Mouse (Mus musculus): ENCODE data around the gene Gm3415. TPM values are rescaled to one million over a fixed set of nuclear protein-coding genes. Genes with fewer than 3 reads are reported as not detected.

The Gm3415 gene
- polyA plus RNA-seq, 1 experiment = not detected

DNA sequence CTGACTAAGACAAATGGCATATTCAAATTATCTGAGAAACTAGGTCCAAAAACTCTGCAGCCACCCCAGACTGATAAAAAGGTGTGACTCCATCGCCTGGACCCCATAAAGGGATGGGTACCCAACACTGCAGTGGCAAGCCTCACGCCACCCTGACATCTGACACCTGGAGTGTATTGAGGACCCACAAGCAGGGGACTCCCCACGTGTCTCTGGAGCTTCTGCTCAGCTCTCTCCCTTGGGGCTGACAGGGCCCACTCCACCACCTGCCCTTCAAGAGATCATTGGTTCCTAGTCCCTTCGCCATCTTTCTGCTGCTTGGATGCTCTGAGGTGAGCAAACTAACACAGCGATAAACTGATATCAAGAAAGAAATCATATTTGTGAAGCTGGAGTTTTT lies 51.9 kb downstream of the Gm3415 start:
- H3K4me3 ChIP-seq = no peak overlapping the region
- no peaks in the 10 kb centered on the region for H3K36me3 ChIP-seq (ENCODE audit: control insufficient read depth, insufficient read depth)
- no peak overlapping the region for H3K4me2 ChIP-seq (ENCODE audit: low read depth)
- TF ChIP-seq POLR2AphosphoS2 (IDR thresholded peaks at IDR 0.05; ENCODE audit: insufficient read length, low read depth) (no peak), MYOG (IDR thresholded peaks at IDR 0.05; ENCODE audit: control insufficient read depth in 1 of 3, insufficient read depth in 1 of 3, insufficient read length in 2 of 3, low read depth in 2 of 3) (no peak), E2F4 (IDR thresholded peaks at IDR 0.05; ENCODE audit: insufficient read depth) (no peak), REST (IDR thresholded peaks at IDR 0.05; ENCODE audit: insufficient read depth, insufficient read length) (no peak), CEBPB (IDR thresholded peaks at IDR 0.05; ENCODE audit: insufficient read depth, poor library complexity, severe bottlenecking) (no peak), TCF3 (IDR thresholded peaks at IDR 0.05; ENCODE audit: insufficient read length, low read depth) (no peak), TCF12 (IDR thresholded peaks at IDR 0.05; ENCODE audit: insufficient read depth, poor library complexity, severe bottlenecking) (no peak)
- peaks cover 5% of the 10 kb centered on the region for H3K27me3 ChIP-seq (ENCODE audit: control insufficient read depth, insufficient read depth, insufficient read length)
- H3K79me2 ChIP-seq (ENCODE audit: control insufficient read depth, insufficient read depth) = no peaks in the 10 kb centered on the region
- H3ac ChIP-seq (ENCODE audit: control insufficient read depth, insufficient read length) = no peak overlapping the region

Other genes starting within 250 kb of the Gm3415 start
- not detected for gene Wasf3, start 171.2 kb upstream of the Gm3415 start, polyA plus RNA-seq (2012; fragmentation: generic; extraction: Trizol)
- gene Gm6408, start 74.2 kb upstream of the Gm3415 start, polyA plus RNA-seq (2012; fragmentation: generic; extraction: Trizol) = not detected
- gene Gm6370, start 64.8 kb upstream of the Gm3415 start, polyA plus RNA-seq (2012; fragmentation: generic; extraction: Trizol) = not detected
- not detected for gene 4930449I24Rik, start 53.7 kb upstream of the Gm3415 start, polyA plus RNA-seq (2012; fragmentation: generic; extraction: Trizol)
- not detected for gene Gm3402, start 42.0 kb upstream of the Gm3415 start, polyA plus RNA-seq (2012; fragmentation: generic; extraction: Trizol)
- not detected for gene Gm3404, start 30.3 kb upstream of the Gm3415 start, polyA plus RNA-seq (2012; fragmentation: generic; extraction: Trizol)
- gene Gm3409, start 18.5 kb upstream of the Gm3415 start, polyA plus RNA-seq (2012; fragmentation: generic; extraction: Trizol) = not detected
- not detected for gene Gpr12, start 29.1 kb downstream of the Gm3415 start, polyA plus RNA-seq (2012; fragmentation: generic; extraction: Trizol)
- gene Usp12, start 238.9 kb downstream of the Gm3415 start, polyA plus RNA-seq (2012; fragmentation: generic; extraction: Trizol) = 11.9 TPM

All from myocyte (in vitro differentiated cells).